Mouse (Mus musculus): ENCODE measurements around the gene Dxo.
"Not testable (repeated sequence)": the region's sequence is repeated elsewhere in the genome, so short reads cannot be mapped to it uniquely, and the experiment has no call there.

- TF ChIP-seq CTCF (IDR thresholded peaks at IDR 0.05; ENCODE audit: insufficient read depth, low read depth, low read length) = peak; percentile 71
- not testable (repeated sequence) for TF ChIP-seq POLR2A (IDR thresholded peaks at IDR 0.05; ENCODE audit: insufficient read depth, low read depth, low read length)
These were observed 23.1 kb upstream of the Dxo start for GRCm38 (mm10) chr17:34813747-34814146.

Measured in olfactory bulb, adult 2 months (tissue).